Mouse (Mus musculus): ENCODE results near the gene Dnal4.

Dnal4 gene

DNA sequence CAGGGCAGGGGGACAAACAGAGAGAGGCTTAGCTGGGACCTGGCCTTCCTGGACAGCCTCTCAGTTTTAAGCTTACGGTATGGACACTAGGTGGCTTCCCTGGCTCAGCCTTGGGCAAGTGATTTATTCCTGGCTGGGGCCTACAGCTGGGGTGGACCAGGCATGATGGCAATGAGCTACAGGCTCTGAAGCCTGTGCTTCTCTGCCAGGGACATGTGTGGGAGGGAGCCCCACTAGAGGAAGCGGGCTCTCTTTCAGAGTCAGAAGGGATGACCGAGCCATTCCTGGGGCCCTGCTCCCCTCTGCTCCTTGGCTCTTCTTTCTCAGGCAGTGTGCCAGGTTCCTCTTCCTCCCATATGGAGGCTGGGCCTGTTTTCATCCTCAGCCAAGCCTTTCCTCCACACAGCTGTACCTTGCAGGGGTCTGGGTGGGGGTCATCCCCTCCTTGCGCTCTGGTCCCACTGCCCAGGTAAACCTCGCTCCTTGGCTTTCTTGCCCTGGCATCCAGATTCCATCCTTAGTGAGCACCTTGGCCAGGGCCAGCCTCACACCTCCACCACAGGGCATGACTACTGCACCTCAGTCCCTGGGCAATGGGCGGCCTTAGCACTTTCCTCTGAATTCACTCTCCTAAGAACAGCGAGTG lies 13.9 kb downstream of the Dnal4 start:
- DNase-seq (ENCODE audit: low spot score), result no peak

- DNase-seq (ENCODE audit: low spot score), result no peak
Measured at GRCm38 (mm10) chr15:79763001-79763400, 14.6 kb downstream of the Dnal4 start.

DNA sequence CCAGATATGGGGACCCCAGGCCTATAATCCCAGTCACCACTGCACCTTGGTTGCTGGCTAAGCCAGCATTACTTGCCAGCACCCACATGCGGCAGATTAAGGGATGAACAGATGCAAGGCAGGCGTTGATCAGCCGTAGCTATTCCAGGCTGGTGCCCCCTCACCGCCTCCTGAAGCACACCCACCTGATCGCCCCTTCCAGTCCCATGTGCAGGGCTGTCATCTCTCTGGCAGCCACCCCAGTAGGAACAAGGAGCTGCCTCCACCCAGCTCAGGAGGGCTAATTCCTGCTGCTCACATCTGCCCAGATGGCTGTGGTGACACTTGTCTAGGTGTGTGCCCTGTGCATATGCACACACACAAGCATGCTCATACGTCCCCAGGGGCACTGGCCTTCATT lies 16.7 kb downstream of the Dnal4 start:
- no peak for DNase-seq (ENCODE audit: low spot score)

DNA sequence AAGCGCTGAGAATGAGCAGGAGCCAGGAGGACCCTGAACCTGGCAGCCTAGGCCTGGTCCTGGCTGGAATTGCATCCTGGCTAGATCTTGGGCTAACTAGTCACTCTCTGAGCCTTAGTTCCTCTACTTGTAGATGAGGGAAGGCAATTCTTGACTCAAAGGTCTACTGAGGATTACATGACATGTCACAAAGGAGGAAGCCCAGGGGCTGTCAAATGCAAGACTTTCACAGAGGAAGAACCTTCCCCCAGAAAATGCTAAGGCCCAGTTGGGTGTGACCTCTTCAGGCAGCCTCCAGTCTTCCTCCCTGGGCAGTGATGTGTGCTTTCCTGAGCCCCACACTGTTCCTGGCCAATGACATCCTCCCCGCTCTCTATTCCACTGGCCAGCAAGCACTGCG lies 20.5 kb downstream of the Dnal4 start:
- no peak for DNase-seq (ENCODE audit: low spot score)

GRCm38 (mm10) chr15:79755977-79756625 lies 21.5 kb downstream of the Dnal4 start:
- DNase-seq (ENCODE audit: low spot score), result no peak

DNA sequence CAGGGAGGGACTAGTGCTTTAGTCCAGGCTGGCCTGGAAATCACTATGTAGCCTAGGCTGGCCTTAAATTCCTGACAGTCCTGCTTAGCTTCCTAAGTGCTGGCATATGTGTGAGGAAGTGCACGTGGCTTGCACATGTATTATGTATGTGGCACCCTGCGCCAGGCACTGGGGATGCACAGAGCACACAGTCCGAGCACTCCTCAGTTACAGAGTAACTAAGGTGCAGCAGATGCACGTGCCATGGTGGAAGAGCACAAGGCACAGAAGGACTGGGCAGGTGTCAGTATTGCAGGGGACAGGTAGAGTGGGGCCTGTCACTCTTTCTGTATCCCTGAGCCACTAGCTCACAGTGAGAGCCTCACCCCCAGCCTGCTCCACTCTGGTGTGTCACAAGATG lies 22.5 kb downstream of the Dnal4 start:
- DNase-seq (ENCODE audit: low spot score), result no peak

- DNase-seq (ENCODE audit: low spot score), result no peak
Measured at GRCm38 (mm10) chr15:79753873-79754272, 23.8 kb downstream of the Dnal4 start.

DNA sequence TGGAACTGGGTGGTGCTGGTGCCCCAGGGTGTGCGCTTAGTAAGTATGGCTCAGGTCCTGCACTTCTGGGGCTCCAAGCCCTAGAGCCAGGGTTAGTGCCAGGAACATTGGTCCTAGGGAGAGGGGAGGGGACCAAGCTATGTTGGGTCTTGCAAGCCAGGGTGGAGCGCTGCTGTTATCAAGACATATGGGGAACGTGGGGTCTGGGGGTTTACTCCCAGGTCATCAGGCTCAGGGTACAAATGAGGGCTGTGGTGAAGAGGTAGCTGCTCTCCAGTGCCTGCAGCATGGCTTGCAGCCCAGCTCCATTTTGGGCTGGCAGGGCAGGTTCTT lies 24.3 kb downstream of the Dnal4 start:
- no peak for DNase-seq (ENCODE audit: low spot score)

GRCm38 (mm10) chr15:79752742-79753419 lies 24.8 kb downstream of the Dnal4 start:
- peak; percentile 85 for DNase-seq (ENCODE audit: low spot score)

GRCm38 (mm10) chr15:79751772-79752171 lies 25.9 kb downstream of the Dnal4 start:
- no peak for DNase-seq (ENCODE audit: low spot score)

DNA sequence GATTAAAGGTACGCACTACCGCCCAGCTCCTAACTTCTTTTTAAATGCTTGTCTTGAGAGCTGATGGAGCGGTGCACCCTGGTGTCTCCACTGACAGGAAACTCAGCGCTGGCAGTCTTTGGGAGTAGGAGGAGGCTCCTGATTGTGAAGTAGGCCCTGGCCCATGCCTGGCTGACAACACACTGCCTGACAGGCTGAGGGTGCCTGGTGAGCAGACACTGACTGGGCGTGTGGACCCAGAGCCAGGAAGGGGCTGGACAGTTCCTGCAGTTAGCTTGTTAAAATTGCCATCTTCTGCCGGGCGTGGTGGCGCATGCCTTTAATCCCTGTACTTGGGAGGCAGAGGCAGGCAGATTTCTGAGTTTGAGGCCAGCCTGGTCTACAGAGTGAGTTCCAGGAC lies 27.4 kb downstream of the Dnal4 start:
- DNase-seq (ENCODE audit: low spot score), result no peak

DNA sequence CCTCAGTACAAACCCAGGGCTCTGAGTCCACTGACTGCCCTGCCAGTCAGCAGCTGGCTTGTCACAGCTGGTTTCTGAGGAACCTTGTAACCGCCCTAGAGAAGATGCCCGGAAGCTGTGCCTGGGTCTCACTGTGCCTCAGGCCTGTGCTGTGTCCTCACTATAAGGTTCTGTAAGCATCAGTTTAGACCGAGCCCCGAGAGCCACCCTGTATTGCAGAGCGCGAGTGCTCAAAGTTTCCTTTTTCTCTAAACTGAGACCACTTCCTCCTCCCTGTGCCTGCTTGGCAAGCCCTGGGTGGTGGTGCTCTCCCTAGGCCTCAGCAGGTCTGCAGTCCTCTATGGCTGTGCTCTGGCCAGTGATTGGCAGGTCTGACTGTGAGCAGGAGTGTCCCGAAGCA lies 28.5 kb downstream of the Dnal4 start:
- DNase-seq (ENCODE audit: low spot score), result no peak

GRCm38 (mm10) chr15:79747998-79748397 lies 29.7 kb downstream of the Dnal4 start:
- DNase-seq (ENCODE audit: low spot score), result peak; percentile 70

GRCm38 (mm10) chr15:79745883-79746282 lies 31.8 kb downstream of the Dnal4 start:
- no peak for DNase-seq (ENCODE audit: low spot score)

GRCm38 (mm10) chr15:79745312-79745711 lies 32.3 kb downstream of the Dnal4 start:
- no peak for DNase-seq (ENCODE audit: low spot score)

DNA sequence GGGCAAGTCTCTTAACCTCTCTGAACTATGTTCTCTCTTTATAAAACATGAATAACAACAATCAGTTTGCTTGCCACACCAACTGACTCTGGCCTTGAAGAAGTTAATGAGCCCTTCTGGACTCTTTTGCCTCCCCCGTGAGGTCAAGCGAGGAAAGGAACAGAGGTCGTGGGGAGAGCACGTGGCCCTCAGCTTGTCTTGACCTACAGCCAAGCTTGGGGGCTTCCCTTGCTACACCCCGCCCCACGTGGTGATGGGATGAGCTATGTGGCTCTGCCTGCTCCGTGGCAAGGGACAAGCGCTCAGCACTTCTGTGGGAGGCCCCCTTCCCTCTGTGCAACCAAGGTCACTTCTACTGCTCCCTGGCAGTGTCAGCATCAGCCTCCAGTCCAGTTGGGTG lies 32.9 kb downstream of the Dnal4 start:
- DNase-seq (ENCODE audit: low spot score), result no peak

DNA sequence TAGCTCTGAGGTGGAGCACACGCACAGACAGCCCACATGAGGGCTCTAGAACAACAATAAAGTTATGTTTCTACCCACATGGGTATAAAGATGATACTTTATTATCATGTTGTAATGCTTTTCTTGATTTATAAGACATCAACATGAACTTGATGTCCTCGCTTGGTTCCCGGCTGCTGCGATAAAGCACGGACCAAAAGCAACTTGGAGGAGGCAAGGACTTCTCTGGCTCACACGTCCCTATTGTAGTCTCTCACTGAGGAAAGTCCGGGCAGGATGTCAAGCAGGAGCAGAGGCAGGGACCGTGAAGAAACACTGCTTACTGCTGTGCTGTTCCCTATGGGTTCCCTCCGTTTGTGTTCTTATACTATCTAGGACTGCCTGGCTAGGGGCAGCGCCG lies 33.6 kb downstream of the Dnal4 start:
- no peak for DNase-seq (ENCODE audit: low spot score)

- DNase-seq (ENCODE audit: low spot score), result no peak
Measured at GRCm38 (mm10) chr15:79742706-79743023, 35.0 kb downstream of the Dnal4 start.

DNA sequence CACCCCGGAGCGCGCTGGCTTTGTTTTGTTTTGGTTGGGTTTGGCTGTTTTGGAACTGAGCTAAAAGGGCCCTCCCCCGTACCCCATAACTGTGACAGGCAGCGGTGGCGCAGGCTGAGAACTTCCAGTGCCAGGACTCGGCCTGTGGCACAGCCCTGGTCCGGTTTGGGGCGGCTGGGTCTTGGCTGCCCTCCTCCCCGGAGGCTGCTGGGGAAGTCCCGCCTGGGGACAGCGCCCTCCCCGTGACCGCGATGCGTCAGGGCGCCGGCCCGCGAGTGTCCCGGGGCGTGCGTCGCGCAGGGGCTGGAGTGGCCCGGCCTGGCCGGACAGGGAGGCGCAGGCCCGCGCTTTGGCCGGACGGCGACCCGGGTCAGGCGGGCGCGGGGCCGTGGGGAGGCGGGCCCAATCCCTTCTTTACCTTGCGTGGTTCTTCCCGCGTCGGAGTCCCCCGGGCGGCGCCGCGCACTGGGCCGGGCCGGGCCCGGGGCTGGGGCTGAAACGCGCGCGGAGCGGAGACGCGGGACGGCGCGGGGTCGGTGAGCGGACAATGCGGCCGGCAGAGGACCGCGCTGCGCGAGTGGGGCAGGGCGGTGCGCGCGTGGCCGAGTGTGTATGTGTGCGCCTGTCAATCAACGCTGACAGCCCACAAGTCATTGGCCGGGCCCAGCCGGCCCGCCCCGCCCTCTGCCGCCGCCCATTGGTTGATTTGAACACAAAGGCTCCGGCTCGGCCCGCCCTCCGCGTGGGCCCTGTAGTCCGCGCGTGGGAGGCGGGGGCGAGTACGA lies 35.5 kb downstream of the Dnal4 start, which contains the start of gene Sun2:
TSS of gene Sun2 (minus strand) at position 616 of the 785 bp plus-strand sequence.
- peak; percentile 97 for DNase-seq (ENCODE audit: low spot score)

DNA sequence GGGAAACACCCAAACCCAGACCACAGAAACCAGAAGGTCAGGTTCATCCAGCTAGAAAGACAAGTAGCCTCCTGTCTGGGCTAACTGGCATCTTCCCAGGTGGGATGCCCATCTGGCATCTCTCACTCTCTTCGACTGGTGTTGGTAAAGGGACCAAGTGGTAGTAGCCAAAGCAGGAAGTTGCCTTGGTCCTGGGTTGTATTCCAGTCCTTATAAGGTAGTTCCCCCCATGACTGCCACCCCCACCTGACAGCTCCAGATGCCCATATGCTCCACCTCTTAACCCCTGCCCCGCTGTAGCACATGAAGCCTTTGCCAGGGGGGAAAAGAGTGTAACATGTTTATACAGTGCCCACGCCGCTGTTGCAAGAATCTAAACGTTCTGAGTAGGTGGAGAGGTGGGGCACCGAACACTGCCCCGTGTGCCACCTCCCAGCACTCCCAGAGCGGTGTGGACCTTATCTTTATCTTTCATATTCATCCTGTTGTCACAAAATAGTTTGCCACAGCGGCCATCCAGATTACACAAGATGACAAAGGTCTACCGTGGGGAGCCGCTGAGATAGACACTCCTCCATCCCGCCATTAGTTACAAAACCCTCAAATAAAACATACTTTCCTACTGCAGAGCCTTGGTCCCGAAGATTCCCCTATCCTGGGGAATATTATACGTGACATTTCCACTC lies 36.3 kb downstream of the Dnal4 start:
- DNase-seq (ENCODE audit: low spot score), result no peak

- no peak for DNase-seq (ENCODE audit: low spot score)
Measured at GRCm38 (mm10) chr15:79740739-79741138, 36.9 kb downstream of the Dnal4 start.

DNA sequence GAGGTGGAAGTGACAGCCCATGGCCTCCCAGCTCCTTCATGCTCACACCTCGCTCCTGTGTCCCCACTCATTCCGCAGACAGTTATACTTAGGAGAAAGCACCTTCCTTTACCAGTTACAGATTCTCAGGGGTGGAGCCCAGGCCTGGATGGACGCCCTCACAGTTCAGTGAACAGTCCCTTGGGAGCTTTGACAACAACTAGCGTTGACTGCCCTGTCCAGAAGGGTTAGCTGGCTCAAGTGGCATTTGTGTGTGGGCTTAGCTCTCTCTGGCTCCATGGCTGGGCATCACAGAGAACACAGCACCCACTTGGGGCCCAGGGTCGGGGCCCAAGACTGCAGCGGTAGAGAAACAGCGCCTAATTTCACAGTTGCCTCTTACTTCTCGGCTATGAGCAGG lies 43.3 kb downstream of the Dnal4 start:
- no peak for DNase-seq (ENCODE audit: low spot score)
